Mouse (Mus musculus): ENCODE results near the gene Tenm3.

The Tenm3 gene

GRCm38 (mm10) chr8:48275066-48275465, 568.7 kb downstream of the Tenm3 start:
- no peak for DNase-seq (ENCODE audit: low read depth)

GRCm38 (mm10) chr8:48274566-48274965, 569.2 kb downstream of the Tenm3 start:
- DNase-seq (ENCODE audit: low read depth) = no peak

GRCm38 (mm10) chr8:48268638-48269037, 575.1 kb downstream of the Tenm3 start:
- no peak for DNase-seq (ENCODE audit: low read depth)

- no peak for DNase-seq (ENCODE audit: low read depth)
These were observed 583.5 kb downstream of the Tenm3 start for GRCm38 (mm10) chr8:48260265-48260664.

GRCm38 (mm10) chr8:48259832-48260231, 583.9 kb downstream of the Tenm3 start:
- no peak for DNase-seq (ENCODE audit: low read depth)

- no peak for DNase-seq (ENCODE audit: low read depth)
These were observed 599.9 kb downstream of the Tenm3 start for GRCm38 (mm10) chr8:48243876-48244275.

GRCm38 (mm10) chr8:48240917-48241531, 602.7 kb downstream of the Tenm3 start:
- no peak for DNase-seq (ENCODE audit: low read depth)

GRCm38 (mm10) chr8:48236968-48237367, 606.8 kb downstream of the Tenm3 start:
- DNase-seq (ENCODE audit: low read depth) = no peak

GRCm38 (mm10) chr8:48232927-48233326, 610.8 kb downstream of the Tenm3 start:
- DNase-seq (ENCODE audit: low read depth) = no peak

GRCm38 (mm10) chr8:48231882-48232281, 611.9 kb downstream of the Tenm3 start:
- no peak for DNase-seq (ENCODE audit: low read depth)

- DNase-seq (ENCODE audit: low read depth) = no peak
These were observed 612.4 kb downstream of the Tenm3 start for GRCm38 (mm10) chr8:48231389-48231788.

GRCm38 (mm10) chr8:48228676-48229075, 615.1 kb downstream of the Tenm3 start:
- DNase-seq (ENCODE audit: low read depth) = no peak

- no peak for DNase-seq (ENCODE audit: low read depth)
These were observed 619.0 kb downstream of the Tenm3 start for GRCm38 (mm10) chr8:48224753-48225152.

- DNase-seq (ENCODE audit: low read depth) = peak; percentile 14
These were observed 621.4 kb downstream of the Tenm3 start for GRCm38 (mm10) chr8:48222429-48222769.

- no peak for DNase-seq (ENCODE audit: low read depth)
These were observed 621.9 kb downstream of the Tenm3 start for GRCm38 (mm10) chr8:48221724-48222428.

- no peak for DNase-seq (ENCODE audit: low read depth)
These were observed 622.4 kb downstream of the Tenm3 start for GRCm38 (mm10) chr8:48221304-48221703.

- DNase-seq (ENCODE audit: low read depth) = no peak
These were observed 623.1 kb downstream of the Tenm3 start for GRCm38 (mm10) chr8:48220529-48221181.

GRCm38 (mm10) chr8:48215071-48215501, 628.7 kb downstream of the Tenm3 start:
- DNase-seq (ENCODE audit: low read depth) = no peak

GRCm38 (mm10) chr8:48214386-48214785, 629.4 kb downstream of the Tenm3 start:
- DNase-seq (ENCODE audit: low read depth) = no peak

GRCm38 (mm10) chr8:48211931-48212330, 631.8 kb downstream of the Tenm3 start:
- DNase-seq (ENCODE audit: low read depth) = no peak

- DNase-seq (ENCODE audit: low read depth) = no peak
These were observed 636.2 kb downstream of the Tenm3 start for GRCm38 (mm10) chr8:48207567-48207966.

GRCm38 (mm10) chr8:48206922-48207321, 636.8 kb downstream of the Tenm3 start:
- DNase-seq (ENCODE audit: low read depth) = no peak

GRCm38 (mm10) chr8:48204838-48205345, 638.9 kb downstream of the Tenm3 start:
- no peak for DNase-seq (ENCODE audit: low read depth)

Data from induced T-regulatory cell, adult 2 months (primary cell).